Mouse (Mus musculus): ENCODE data around the gene Dzip1l.

DNA sequence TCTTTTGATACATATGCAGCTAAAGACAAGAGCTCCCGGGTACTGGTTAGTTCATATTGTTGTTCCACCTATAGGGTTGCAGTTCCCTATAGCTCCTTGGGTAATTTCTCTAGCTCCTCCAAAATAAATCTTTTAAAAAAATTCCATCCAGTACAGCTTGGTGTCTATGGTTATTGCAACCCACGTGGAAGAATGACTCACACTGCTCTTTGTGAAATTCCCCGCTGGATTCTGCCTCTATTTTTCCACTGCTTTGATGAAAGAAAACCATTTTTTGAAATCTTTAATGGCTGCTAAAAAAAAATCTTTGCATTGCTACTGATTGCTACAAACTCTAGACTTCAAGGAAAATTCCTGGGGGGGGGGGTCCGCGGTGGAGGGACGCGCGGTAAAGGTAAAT, 9.6 kb upstream of the Dzip1l start:
- TF ChIP-seq EP300 (IDR thresholded peaks at IDR 0.05; ENCODE audit: insufficient read depth, low read depth, low read length) (no peak), CTCF (IDR thresholded peaks at IDR 0.05; ENCODE audit: low read depth, low read length) (no peak), POLR2A (IDR thresholded peaks at IDR 0.05; ENCODE audit: insufficient read depth, low read length) (no peak)

All from ES-Bruce4 (cell line).